In the genomic region with DNA sequence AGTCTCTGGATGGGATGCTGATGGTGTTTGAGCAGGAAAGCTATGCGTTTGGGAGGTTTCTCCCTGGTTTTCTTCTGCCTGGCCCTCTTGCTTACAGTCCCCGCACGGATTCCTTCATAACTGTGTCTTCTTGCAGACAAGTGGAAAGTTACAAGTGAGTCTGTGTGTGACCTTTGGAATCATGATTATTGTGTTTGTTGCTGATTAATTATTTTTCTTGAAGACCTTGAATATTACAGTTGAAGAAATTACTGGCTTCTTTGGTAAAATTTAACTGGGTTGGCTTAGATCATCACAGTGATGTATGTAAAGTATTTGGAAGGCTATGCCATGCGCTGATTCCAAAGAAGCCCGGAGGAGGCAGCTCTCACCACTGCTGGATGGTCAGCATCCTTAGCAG, we compare ENCODE assay signal across 23 mouse cellular contexts.
DNase-seq lines count a peak whose midpoint lies in the region; ATAC-seq lines count a peak whose summit lies in the region.
"Had no signal": no experiment of that assay in that cellular context is flagged by ENCODE, and none has a peak within 500 bp of the region (broad histone marks: within the 10 kb centered on the region; RNA-seq: fewer than 3 reads in every experiment).

No protein-coding gene starts in this region.

- no peak overlapping the region for H3K27ac ChIP-seq in kidney, embryonic 15.5 days
- H3K27ac ChIP-seq: embryonic facial prominence, embryonic 10.5 days; embryonic facial prominence, embryonic 12.5 days; forebrain, embryonic 13.5 days; forebrain, embryonic 15.5 days had no signal

- H3K4me1 ChIP-seq in kidney, embryonic 15.5 days = no peaks in the 10 kb centered on the region
- H3K4me1 ChIP-seq: embryonic facial prominence, embryonic 10.5 days; embryonic facial prominence, embryonic 12.5 days; forebrain, embryonic 13.5 days; forebrain, embryonic 15.5 days had no signal

- ATAC-seq in kidney, embryonic 15.5 days (replicated peaks; ENCODE audit: low FRiP score) = no peak
- ATAC-seq: activated CD4-positive, CD25-positive, alpha-beta regulatory T cell, adult 4 months; CD4-positive, CD25-positive, alpha-beta regulatory T cell, adult 4 months; forebrain, embryonic 13.5 days; forebrain, embryonic 15.5 days; forebrain, postnatal 0 days; Patski had no signal

- H3K27me3 ChIP-seq in kidney, embryonic 15.5 days = no peaks in the 10 kb centered on the region
- H3K27me3 ChIP-seq: CH12.LX; embryonic facial prominence, embryonic 12.5 days; forebrain, embryonic 13.5 days; forebrain, embryonic 15.5 days; Patski had no signal

- peak; percentile 23 for DNase-seq in adrenal gland, adult 2 months
- DNase-seq in adrenal gland, postnatal 25 days = no peak
- peak; percentile 2 to 22 for DNase-seq in adrenal gland, postnatal 36 days
- DNase-seq in adrenal gland, postnatal 4 days (ENCODE audit: low spot score in 2 of 2) = no peak
- peak; percentile 25 to 29 for DNase-seq in kidney, adult 8-10 months
- peak; percentile 4 for DNase-seq in kidney, postnatal 14 days
- no peak for DNase-seq in kidney, postnatal 4 days
- DNase-seq: B cell, adult 2 months; cerebellum, adult 11-12 months; cerebellum, adult 2 months; cerebellum, adult 9-10 months; cerebellum, postnatal 25 days; forebrain, postnatal 0 days had no signal

- H3K36me3 ChIP-seq in kidney, embryonic 15.5 days = no peaks in the 10 kb centered on the region
- H3K36me3 ChIP-seq: embryonic facial prominence, embryonic 10.5 days; embryonic facial prominence, embryonic 12.5 days; forebrain, embryonic 15.5 days; G1E had no signal

- H3K4me3 ChIP-seq in kidney, embryonic 15.5 days (replicated peaks) = no peak overlapping the region
- H3K4me3 ChIP-seq: embryonic facial prominence, embryonic 10.5 days; embryonic facial prominence, embryonic 12.5 days; forebrain, embryonic 13.5 days; forebrain, embryonic 15.5 days had no signal

- WGBS in kidney, embryonic 15.5 days = 94% methylated on average over 5 of the region's 5 CpGs

- no peaks in the 10 kb centered on the region for H3K9me3 ChIP-seq in kidney, embryonic 15.5 days (replicated peaks)
- H3K9me3 ChIP-seq: embryonic facial prominence, embryonic 10.5 days; embryonic facial prominence, embryonic 12.5 days; forebrain, embryonic 15.5 days; G1E had no signal

- no peak overlapping the region for H3K4me2 ChIP-seq in kidney, embryonic 15.5 days
- H3K4me2 ChIP-seq: embryonic facial prominence, embryonic 12.5 days; forebrain, embryonic 13.5 days; forebrain, embryonic 15.5 days had no signal

- H3K9ac ChIP-seq in kidney, embryonic 15.5 days = no peak overlapping the region
- H3K9ac ChIP-seq: embryonic facial prominence, embryonic 12.5 days; forebrain, embryonic 13.5 days; forebrain, embryonic 15.5 days; forebrain, postnatal 0 days had no signal

Comparison
In these comparisons a context has a peak if more than half of its experiments do, and no peak if none do; other contexts are left out.
1. DNase-seq: peak in adrenal gland, adult 2 months (single experiment), adrenal gland, postnatal 36 days (2 of 2), kidney, adult 8-10 months (2 of 2) and kidney, postnatal 14 days (single experiment); none in adrenal gland, postnatal 25 days (single experiment), adrenal gland, postnatal 4 days (0 of 2) and kidney, postnatal 4 days (0 of 2).